Mouse (Mus musculus) limb, embryonic 14.5 days (tissue): ENCODE results near the gene Kitl. TPM values are rescaled to one million over a fixed set of nuclear protein-coding genes. Genes with fewer than 3 reads are reported as not detected.

ENCODE experiments used
- ATAC-seq: fragments of 200-750 bp; cut with Nextera tagmentation; 2 replicates; pipeline ENCODE4 v1.8.0; 2017; ENCODE audit warnings: low read depth, moderate number of reproducible peaks, moderate TSS enrichment; ENCODE audit not compliant: low FRiP score
- DNase-seq: peaks from one replicate; pipeline ENCODE4 v3.0.0-alpha.2; 2015; ENCODE audit warnings: low spot score
- H3K27ac ChIP-seq: fragments of 300-500 bp; sonication (generic); replicated peaks from 2 replicates; pipeline ENCODE4 v1.5.1; 2014; ENCODE audit warnings: low read depth, mild to moderate bottlenecking, low read length, moderate library complexity, mixed read lengths
- H3K27me3 ChIP-seq: fragments of 300-500 bp; sonication (generic); 2 replicates; pipeline ENCODE4 v1.6.1; 2014; ENCODE audit warnings: low read length, mixed read lengths; ENCODE audit not compliant: control insufficient read depth, insufficient read depth
- H3K36me3 ChIP-seq: fragments of 300-500 bp; sonication (generic); 2 replicates; pipeline ENCODE4 v1.6.1; 2014; ENCODE audit warnings: mild to moderate bottlenecking, low read length, moderate library complexity, mixed read lengths; ENCODE audit not compliant: control insufficient read depth, insufficient read depth
- H3K4me1 ChIP-seq: fragments of 300-500 bp; sonication (generic); 2 replicates; pipeline ENCODE4 v1.6.1; 2014; ENCODE audit warnings: antibody characterized with exemption, low read length, mixed read lengths; ENCODE audit not compliant: control insufficient read depth, insufficient read depth
- H3K4me2 ChIP-seq: fragments of 300-500 bp; sonication (generic); replicated peaks from 2 replicates; pipeline ENCODE4 v1.6.1; 2014; ENCODE audit warnings: low read depth, mild to moderate bottlenecking, low read length, moderate library complexity; ENCODE audit not compliant: severe bottlenecking
- H3K4me3 ChIP-seq: fragments of 300-500 bp; sonication (generic); replicated peaks from 2 replicates; pipeline ENCODE4 v1.5.1; 2014; ENCODE audit warnings: low read length
- H3K9ac ChIP-seq: fragments of 300-500 bp; sonication (generic); 2 replicates; pipeline ENCODE4 v1.6.1; 2014; ENCODE audit warnings: mild to moderate bottlenecking, low read depth, low read length, moderate library complexity; ENCODE audit not compliant: severe bottlenecking
- H3K9me3 ChIP-seq: fragments of 300-500 bp; sonication (generic); 2 replicates; pipeline ENCODE4 v1.6.1; 2016; ENCODE audit warnings: low read length; ENCODE audit not compliant: control insufficient read depth
- POLR2A ChIP-seq: fragments of 200-500 bp; IDR thresholded peaks from 2 replicates; pipeline ENCODE4 v1.8.0; 2012; ENCODE audit warnings: inconsistent platforms, mild to moderate bottlenecking, moderate library complexity, borderline replicate concordance; ENCODE audit not compliant: insufficient read depth, insufficient read length; ENCODE audit errors: extremely low read depth
- WGBS: fragments of 180-500 bp; shearing (Covaris S2); extraction: QIAGEN DNeasy Blood & Tissue Kit; methylation state at CpG from one replicate; pipeline ENCODE4 v1.1.7; 2014; 5-methylcytosine and 5-hydroxymethylcytosine counted together
- polyA plus RNA-seq, 2 experiments: library from polyadenylated mRNA; depleted of rRNA in 1 of 2; stranded (reverse) in 1 of 2; unstranded in 1 of 2; fragments of >200 nt; fragmentation: Nextera tagmentation in 1 of 2; extraction: Ambion mirVana in 1 of 2; gene quantifications; 2 replicates each; pipeline versions ENCODE4 v1.2.1 to v1.2.3; 2012 to 2014

Kitl gene
- polyA plus RNA-seq, 2 experiments: 16.3 to 38.4 TPM

- TF ChIP-seq POLR2A: no peak
- 38% methylated on average over 12 of the region's 12 CpGs for WGBS
- H3K4me3 ChIP-seq: no peak overlapping the region
- H3K9me3 ChIP-seq: no peaks in the 10 kb centered on the region
- no peaks in the 10 kb centered on the region for H3K4me1 ChIP-seq
- no peak overlapping the region for H3K9ac ChIP-seq
- H3K36me3 ChIP-seq: no peaks in the 10 kb centered on the region
- no peak overlapping the region for H3K4me2 ChIP-seq
- no peaks in the 10 kb centered on the region for H3K27me3 ChIP-seq
- ATAC-seq (no peak), DNase-seq (no peak)
- H3K27ac ChIP-seq: no peak overlapping the region
Measured at GRCm38 (mm10) chr10:100038342-100038898, 23.0 kb downstream of the Kitl start.

GRCm38 (mm10) chr10:100038994-100039393, 23.6 kb downstream of the Kitl start:
- 86% methylated on average over 8 of the region's 8 CpGs for WGBS
- ATAC-seq (no peak), DNase-seq (no peak)
- no peak overlapping the region for H3K27ac ChIP-seq
- no peaks in the 10 kb centered on the region for H3K27me3 ChIP-seq
- no peak overlapping the region for H3K4me2 ChIP-seq
- H3K9me3 ChIP-seq: no peaks in the 10 kb centered on the region
- H3K4me1 ChIP-seq: no peaks in the 10 kb centered on the region
- no peak for TF ChIP-seq POLR2A
- H3K36me3 ChIP-seq: no peaks in the 10 kb centered on the region
- no peak overlapping the region for H3K9ac ChIP-seq
- H3K4me3 ChIP-seq: no peak overlapping the region

- Histone ChIP-seq H3K27me3 (no peaks in the 10 kb centered on the region), H3K27ac (no peak overlapping the region), H3K4me3 (no peak overlapping the region), H3K36me3 (no peaks in the 10 kb centered on the region), H3K9ac (no peak overlapping the region), H3K4me2 (no peak overlapping the region), H3K9me3 (no peaks in the 10 kb centered on the region), H3K4me1 (no peaks in the 10 kb centered on the region)
- 62% methylated on average over 5 of the region's 5 CpGs for WGBS
- DNase-seq: no peak
- no peak for TF ChIP-seq POLR2A
- no peak for ATAC-seq
Measured at GRCm38 (mm10) chr10:100043748-100044147, 28.3 kb downstream of the Kitl start.

GRCm38 (mm10) chr10:100044153-100044552, 28.7 kb downstream of the Kitl start:
- TF ChIP-seq POLR2A: no peak
- Histone ChIP-seq H3K9me3 (no peaks in the 10 kb centered on the region), H3K27me3 (no peaks in the 10 kb centered on the region), H3K36me3 (no peaks in the 10 kb centered on the region), H3K9ac (no peak overlapping the region), H3K4me3 (no peak overlapping the region), H3K4me1 (no peaks in the 10 kb centered on the region), H3K4me2 (no peak overlapping the region), H3K27ac (no peak overlapping the region)
- DNase-seq: no peak
- no peak for ATAC-seq
- 94% methylated on average over 6 of the region's 6 CpGs for WGBS

- DNase-seq (no peak), ATAC-seq (no peak)
- 18% methylated on average over 10 of the region's 10 CpGs for WGBS
- Histone ChIP-seq H3K4me2 (peak overlapping the region; percentile 29), H3K9ac (no peak overlapping the region), H3K4me1 (peaks cover 9% of the 10 kb centered on the region), H3K36me3 (no peaks in the 10 kb centered on the region), H3K27me3 (no peaks in the 10 kb centered on the region), H3K27ac (0 out of 2 replicates have a peak overlapping the region, but pooled peaks have one; percentile 26), H3K9me3 (no peaks in the 10 kb centered on the region), H3K4me3 (no peak overlapping the region)
- TF ChIP-seq POLR2A: no peak
Measured at GRCm38 (mm10) chr10:100051146-100051783, 35.8 kb downstream of the Kitl start.
